Mouse (Mus musculus) gastrocnemius, postnatal 36 days (tissue): ENCODE data around the gene Lrch4. TPM values are rescaled to one million over a fixed set of nuclear protein-coding genes. Genes with fewer than 3 reads are reported as not detected.

ENCODE experiments used
- DNase-seq, 2 experiments: peaks; one replicate each; pipeline ENCODE4 v3.0.0; 2022
- intact Hi-C: fragments of 180-260 bp; cut with DNase I; formaldehyde crosslinking; loops from one replicate; pipeline ENCODE4 v1.15.1; 2025
- total RNA-seq, 2 experiments: library from RNA; stranded (reverse); gene quantifications; 2 replicates each; pipeline ENCODE4 v1.2.3; 2021

Gene Lrch4
- total RNA-seq, 2 experiments from 2014 or later, result 13.6 to 13.8 TPM

- intact Hi-C loops, result no loop called here
- no peak for DNase-seq
Observed at GRCm38 (mm10) chr5:137683388-137684293, 54.7 kb downstream of the Lrch4 start.

GRCm38 (mm10) chr5:137684294-137685123 lies 55.6 kb downstream of the Lrch4 start, which contains the start of gene Agfg2:
Agfg2 (minus strand) TSS chr5:137684726.
- intact Hi-C loops, result no loop called here
- DNase-seq, result peak; percentile 90 to 96

- intact Hi-C loops, result no loop called here
- DNase-seq, result no peak
Observed at GRCm38 (mm10) chr5:137685653-137686052, 56.7 kb downstream of the Lrch4 start.

GRCm38 (mm10) chr5:137686127-137686790 lies 57.3 kb downstream of the Lrch4 start:
- DNase-seq, result no peak
- intact Hi-C loops, result no loop called here

- DNase-seq, result no peak
- intact Hi-C loops, result no loop called here
Observed at GRCm38 (mm10) chr5:137689974-137690373, 61.1 kb downstream of the Lrch4 start.

GRCm38 (mm10) chr5:137690531-137690930 lies 61.6 kb downstream of the Lrch4 start:
- DNase-seq, result no peak
- intact Hi-C loops, result no loop called here

Other genes with a start within 250 kb of the Lrch4 start
- gene Zan, start 152.1 kb upstream of the Lrch4 start, total RNA-seq, result under 1 TPM; 0.02 to 0.03 TPM
- gene Pop7, start 126.6 kb upstream of the Lrch4 start, total RNA-seq, result 1 to 10 TPM; 8.6 to 9.9 TPM
- gene Gigyf1, start 110.6 kb upstream of the Lrch4 start, total RNA-seq, result 10 to 100 TPM; 17.4 to 23.4 TPM
- not detected for gene Epo, start 95.9 kb upstream of the Lrch4 start, total RNA-seq
- gene Gnb2, start 95.6 kb upstream of the Lrch4 start, total RNA-seq, result 100 to 1,000 TPM; 107 to 129 TPM
- gene Actl6b, start 75.6 kb upstream of the Lrch4 start, total RNA-seq, result not detected
- not detected for gene Tfr2, start 59.3 kb upstream of the Lrch4 start, total RNA-seq
- 10 to 100 TPM in 1 of 2 experiments, 1 to 10 TPM in 1; 9.6 to 13.7 TPM for gene Mospd3, start 28.1 kb upstream of the Lrch4 start, total RNA-seq
- gene Pcolce, start 15.3 kb upstream of the Lrch4 start, total RNA-seq, result 10 to 100 TPM; 57.1 to 66.1 TPM
- gene Fbxo24, start 119 bp upstream of the Lrch4 start, total RNA-seq, result not detected
- 1 to 10 TPM; 2.0 to 2.9 TPM for gene Gm20605, start 54 bp downstream of the Lrch4 start, total RNA-seq
- gene Sap25, start 12.2 kb downstream of the Lrch4 start, total RNA-seq, result 1 to 10 TPM; 2.3 to 2.7 TPM
- under 1 TPM; 0.47 to 0.48 TPM for gene Irs3, start 16.6 kb downstream of the Lrch4 start, total RNA-seq
- 1 to 10 TPM; 3.8 to 4.6 TPM for gene Agfg2, start 55.6 kb downstream of the Lrch4 start, total RNA-seq
- gene Nyap1, start 112.5 kb downstream of the Lrch4 start, total RNA-seq, result under 1 TPM; 0.20 to 0.28 TPM
- gene Tsc22d4, start 116.6 kb downstream of the Lrch4 start, total RNA-seq, result 10 to 100 TPM; 52.2 to 55.6 TPM
- 1 to 10 TPM; 5.6 to 7.9 TPM for gene Ppp1r35, start 149.7 kb downstream of the Lrch4 start, total RNA-seq
- gene Mepce, start 158.5 kb downstream of the Lrch4 start, total RNA-seq, result 10 to 100 TPM; 20.8 to 25.2 TPM
- under 1 TPM in 1 of 2 experiments, not detected in 1; 0.17 TPM for gene Zcwpw1, start 158.7 kb downstream of the Lrch4 start, total RNA-seq
- gene Pilra, start 207.2 kb downstream of the Lrch4 start, total RNA-seq, result under 1 TPM; 0.10 to 0.59 TPM
- gene Pilrb1, start 229.0 kb downstream of the Lrch4 start, total RNA-seq, result not detected
- gene Pilrb2, start 242.7 kb downstream of the Lrch4 start, total RNA-seq, result under 1 TPM in 1 of 2 experiments, not detected in 1; 0.23 TPM